Mouse (Mus musculus): Measurements from ENCODE around the gene Gprin1. TPM values are rescaled to one million over a fixed set of nuclear protein-coding genes. Genes with fewer than 3 reads are reported as not detected.

Gprin1 gene
- polyA plus RNA-seq (2015; fragmentation: Nextera tagmentation; extraction: Ambion mirVana): 0.65 and 0.75 TPM in 2 replicates

- H3K9ac ChIP-seq: no peak within 1 kb of the TSS
- 2% methylated on average over 29 of the region's 29 CpGs for WGBS
- peaks cover 54% of the 10 kb centered on the region for H3K27me3 ChIP-seq
- H3K27ac ChIP-seq (replicated peaks): no peak within 1 kb of the TSS
- no peak for ATAC-seq (ENCODE audit: insufficient number of reproducible peaks, low FRiP score, low TSS enrichment, low read depth)
- no peaks in the 10 kb centered on the region for H3K36me3 ChIP-seq
- peak within 1 kb of the TSS; percentile 56 for H3K4me3 ChIP-seq (replicated peaks)
- H3K9me3 ChIP-seq (replicated peaks): no peaks in the 10 kb centered on the region
- H3K4me2 ChIP-seq (replicated peaks): peak within 1 kb of the TSS; percentile 91
- peaks cover 13% of the 10 kb centered on the region for H3K4me1 ChIP-seq
These were observed at the start of gene Gprin1 for GRCm38 (mm10) chr13:54749864-54750411. Gene Gprin1 (minus strand): TSS chr13:54749874.

DNA sequence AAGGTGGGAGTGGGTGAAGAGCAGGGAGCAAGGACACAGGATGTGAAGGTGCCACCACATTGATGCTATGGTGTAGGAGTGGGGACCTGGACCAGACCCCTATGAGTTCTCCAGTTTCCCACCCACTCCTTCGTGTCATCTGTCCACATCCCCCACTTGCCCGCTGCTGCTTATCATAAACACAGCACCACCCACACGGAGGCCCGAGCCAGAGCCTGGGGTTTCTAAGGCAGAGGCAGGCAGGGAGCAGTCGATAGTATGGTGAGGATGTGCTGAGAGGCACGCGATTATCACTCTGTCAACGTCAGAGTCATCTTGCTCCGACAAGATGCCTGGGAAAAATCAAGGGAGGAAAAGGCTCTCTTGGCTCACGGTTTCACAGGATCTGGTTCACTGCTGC is 49.1 kb upstream of the Gprin1 start:
- Histone ChIP-seq H3K27me3 (peaks cover 10% of the 10 kb centered on the region; the same call in 1 of the 2 replicates), H3K4me3 (replicated peaks) (no peak overlapping the region), H3K4me1 (no peaks in the 10 kb centered on the region), H3K9ac (no peak overlapping the region), H3K36me3 (no peaks in the 10 kb centered on the region), H3K4me2 (replicated peaks) (no peak overlapping the region), H3K27ac (replicated peaks) (no peak overlapping the region), H3K9me3 (replicated peaks) (no peaks in the 10 kb centered on the region)
- ATAC-seq (ENCODE audit: insufficient number of reproducible peaks, low FRiP score, low TSS enrichment, low read depth): no peak
- WGBS: 75% methylated on average over 10 of the region's 10 CpGs

- ATAC-seq (ENCODE audit: insufficient number of reproducible peaks, low FRiP score, low TSS enrichment, low read depth): no peak
- Histone ChIP-seq H3K9ac (no peak overlapping the region), H3K4me1 (no peaks in the 10 kb centered on the region), H3K27me3 (peaks cover 10% of the 10 kb centered on the region; the same call in 1 of the 2 replicates), H3K27ac (replicated peaks) (no peak overlapping the region), H3K36me3 (no peaks in the 10 kb centered on the region), H3K4me3 (replicated peaks) (no peak overlapping the region), H3K4me2 (replicated peaks) (no peak overlapping the region), H3K9me3 (replicated peaks) (no peaks in the 10 kb centered on the region)
- 80% methylated on average over 16 of the region's 16 CpGs for WGBS
These were observed 48.4 kb upstream of the Gprin1 start for GRCm38 (mm10) chr13:54797861-54798643.

DNA sequence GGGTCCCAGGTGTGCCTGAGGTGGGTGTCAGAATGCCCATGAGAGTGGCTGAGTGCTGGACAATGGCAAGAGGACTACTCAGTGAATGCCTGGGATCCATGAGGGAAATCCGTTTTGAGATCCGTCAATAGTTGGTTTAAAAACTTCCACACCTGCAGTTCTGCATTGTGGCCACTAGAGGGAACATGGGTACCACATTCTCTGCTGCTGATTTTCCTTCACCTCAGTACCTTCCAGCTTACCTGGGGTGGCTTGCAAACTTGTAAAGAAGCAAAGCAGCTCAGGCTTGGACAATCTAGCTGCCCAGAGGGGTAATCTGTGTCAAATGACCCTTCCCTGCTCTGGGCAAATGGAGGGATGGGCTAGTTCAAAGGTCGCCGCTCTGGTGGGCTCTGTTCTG is 47.7 kb upstream of the Gprin1 start:
- no peaks in the 10 kb centered on the region for H3K9me3 ChIP-seq (replicated peaks)
- H3K27me3 ChIP-seq: peaks cover 10% of the 10 kb centered on the region; the same call in 1 of the 2 replicates
- H3K27ac ChIP-seq (replicated peaks): no peak overlapping the region
- H3K36me3 ChIP-seq: no peaks in the 10 kb centered on the region
- H3K4me2 ChIP-seq (replicated peaks): no peak overlapping the region
- 39% methylated on average over 4 of the region's 4 CpGs for WGBS
- no peak overlapping the region for H3K9ac ChIP-seq
- H3K4me1 ChIP-seq: no peaks in the 10 kb centered on the region
- ATAC-seq (ENCODE audit: insufficient number of reproducible peaks, low FRiP score, low TSS enrichment, low read depth): no peak
- no peak overlapping the region for H3K4me3 ChIP-seq (replicated peaks)

- Histone ChIP-seq H3K36me3 (no peaks in the 10 kb centered on the region), H3K27me3 (peaks cover 28% of the 10 kb centered on the region), H3K9me3 (replicated peaks) (no peaks in the 10 kb centered on the region), H3K4me1 (peaks cover 7% of the 10 kb centered on the region), H3K4me3 (replicated peaks) (no peak overlapping the region), H3K4me2 (replicated peaks) (no peak overlapping the region), H3K9ac (no peak overlapping the region), H3K27ac (replicated peaks) (no peak overlapping the region)
- WGBS: 60% methylated on average over 5 of the region's 5 CpGs
- ATAC-seq (ENCODE audit: insufficient number of reproducible peaks, low FRiP score, low TSS enrichment, low read depth): no peak
These were observed 45.2 kb upstream of the Gprin1 start for GRCm38 (mm10) chr13:54794843-54795242.

DNA sequence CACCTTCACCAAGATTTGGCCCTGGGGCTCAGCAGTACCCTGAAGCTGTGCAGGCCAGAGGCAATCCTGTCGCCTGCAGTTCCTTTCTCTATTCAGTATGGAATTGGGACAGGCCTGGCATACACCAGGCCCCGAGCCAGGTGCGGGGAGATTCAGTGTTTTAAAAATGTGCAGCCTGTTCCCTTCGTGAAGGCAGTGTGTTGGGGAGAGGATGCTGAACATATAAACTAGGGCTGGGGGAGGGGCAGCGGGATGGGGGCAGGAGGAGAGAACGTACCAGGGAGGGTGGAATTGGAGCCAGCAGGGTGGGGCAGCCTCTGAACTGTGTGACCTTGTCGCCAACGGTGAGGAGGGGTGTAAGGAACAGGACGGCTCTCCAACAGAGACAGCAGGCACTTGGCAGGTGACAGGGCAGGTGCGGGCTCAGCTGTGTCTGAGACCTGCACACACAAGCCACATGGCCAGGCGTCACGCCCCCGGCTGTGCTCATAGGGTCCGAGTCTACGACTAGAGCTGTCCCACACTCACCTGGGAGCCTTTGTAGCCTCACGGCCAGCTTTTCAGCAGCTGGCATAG is 44.4 kb upstream of the Gprin1 start:
- 69% methylated on average over 16 of the region's 16 CpGs for WGBS
- H3K27ac ChIP-seq (replicated peaks): no peak overlapping the region
- H3K9ac ChIP-seq: no peak overlapping the region
- no peak overlapping the region for H3K4me3 ChIP-seq (replicated peaks)
- no peaks in the 10 kb centered on the region for H3K9me3 ChIP-seq (replicated peaks)
- H3K4me2 ChIP-seq (replicated peaks): no peak overlapping the region
- no peak for ATAC-seq (ENCODE audit: insufficient number of reproducible peaks, low FRiP score, low TSS enrichment, low read depth)
- no peaks in the 10 kb centered on the region for H3K36me3 ChIP-seq
- H3K27me3 ChIP-seq: peaks cover 28% of the 10 kb centered on the region
- peaks cover 14% of the 10 kb centered on the region for H3K4me1 ChIP-seq

GRCm38 (mm10) chr13:54792259-54793230 is 42.9 kb upstream of the Gprin1 start:
- no peak overlapping the region for H3K4me2 ChIP-seq (replicated peaks)
- peaks cover 23% of the 10 kb centered on the region for H3K27me3 ChIP-seq

GRCm38 (mm10) chr13:54789561-54790397 is 40.1 kb upstream of the Gprin1 start:
- under 1% methylated on average over 38 of the region's 38 CpGs for WGBS
- Histone ChIP-seq H3K4me3 (replicated peaks) (peak overlapping the region; percentile 63), H3K36me3 (no peaks in the 10 kb centered on the region), H3K27ac (replicated peaks) (no peak overlapping the region), H3K4me2 (replicated peaks) (peak overlapping the region; percentile 99), H3K4me1 (peaks cover 20% of the 10 kb centered on the region), H3K9ac (peak overlapping the region; percentile 31; the same call in 1 of the 2 replicates), H3K9me3 (replicated peaks) (no peaks in the 10 kb centered on the region), H3K27me3 (peaks cover 18% of the 10 kb centered on the region)
- ATAC-seq (ENCODE audit: insufficient number of reproducible peaks, low FRiP score, low TSS enrichment, low read depth): peak; percentile 31; the same call in 1 of the 2 replicates

More at GRCm38 (mm10) chr13:54792259-54793230, 42.9 kb upstream of the Gprin1 start:
- Histone ChIP-seq H3K9me3 (replicated peaks) (no peaks in the 10 kb centered on the region), H3K27ac (replicated peaks) (no peak overlapping the region), H3K4me3 (replicated peaks) (no peak overlapping the region), H3K4me1 (peaks cover 20% of the 10 kb centered on the region), H3K36me3 (no peaks in the 10 kb centered on the region), H3K9ac (no peak overlapping the region)
- ATAC-seq (ENCODE audit: insufficient number of reproducible peaks, low FRiP score, low TSS enrichment, low read depth): no peak
- 15% methylated on average over 21 of the region's 21 CpGs for WGBS

DNA sequence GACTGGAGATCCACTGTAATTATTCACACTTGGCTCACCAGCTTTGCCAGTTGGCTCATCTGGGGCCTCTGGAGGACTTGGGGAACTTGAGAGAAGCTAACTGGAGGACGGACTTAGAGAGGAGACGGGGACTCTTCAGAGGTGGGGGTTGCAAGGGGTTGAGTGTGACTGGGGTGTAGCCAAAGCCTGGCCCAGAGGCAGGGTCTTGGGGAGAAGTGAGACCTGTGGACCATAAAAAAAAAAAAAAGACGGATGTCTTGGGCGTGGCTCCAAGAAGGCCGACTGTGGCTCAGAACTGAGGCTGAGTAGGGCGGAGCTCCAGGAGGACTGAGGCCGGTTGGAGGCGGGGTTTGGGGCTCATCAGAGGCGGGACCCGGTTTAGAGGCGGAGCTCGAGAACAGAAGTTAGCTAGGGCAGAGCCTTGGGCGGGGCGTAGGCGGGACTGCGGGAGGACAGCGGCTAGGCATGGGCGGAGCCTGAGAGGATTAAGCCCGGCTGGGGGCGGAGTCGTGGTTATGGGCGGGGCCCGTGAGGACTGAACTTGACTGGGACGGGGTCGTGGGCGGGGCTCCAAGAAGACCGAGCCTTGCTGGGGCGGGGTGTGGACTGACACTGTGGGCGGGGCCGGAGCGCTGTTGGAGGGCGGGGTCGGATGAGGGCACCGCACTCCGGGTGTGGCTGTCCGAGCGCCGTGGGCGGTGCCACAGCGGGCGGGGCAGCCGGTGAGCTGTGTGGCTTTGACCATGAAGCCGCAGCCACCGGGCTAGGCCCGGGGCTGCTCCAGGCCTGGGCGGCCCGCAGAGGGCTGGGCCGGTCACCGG is 39.3 kb upstream of the Gprin1 start, which contains the start of gene Tspan17:
Gene Tspan17 (plus strand): TSS at position 638 of the 821 bp plus-strand sequence.
- Histone ChIP-seq H3K9me3 (replicated peaks) (no peaks in the 10 kb centered on the region), H3K4me3 (replicated peaks) (peak within 1 kb of the TSS; percentile 63), H3K27ac (replicated peaks) (no peak within 1 kb of the TSS), H3K9ac (peak within 1 kb of the TSS; percentile 31; the same call in 1 of the 2 replicates), H3K4me2 (replicated peaks) (peak within 1 kb of the TSS; percentile 99), H3K27me3 (peaks cover 18% of the 10 kb centered on the region), H3K4me1 (peaks cover 20% of the 10 kb centered on the region), H3K36me3 (no peaks in the 10 kb centered on the region)
- WGBS: 2% methylated on average over 49 of the region's 49 CpGs
- peak; percentile 86 for ATAC-seq (ENCODE audit: insufficient number of reproducible peaks, low FRiP score, low TSS enrichment, low read depth)
